Mouse (Mus musculus): ENCODE measurements around the gene Etv5.

Etv5 gene

DNA sequence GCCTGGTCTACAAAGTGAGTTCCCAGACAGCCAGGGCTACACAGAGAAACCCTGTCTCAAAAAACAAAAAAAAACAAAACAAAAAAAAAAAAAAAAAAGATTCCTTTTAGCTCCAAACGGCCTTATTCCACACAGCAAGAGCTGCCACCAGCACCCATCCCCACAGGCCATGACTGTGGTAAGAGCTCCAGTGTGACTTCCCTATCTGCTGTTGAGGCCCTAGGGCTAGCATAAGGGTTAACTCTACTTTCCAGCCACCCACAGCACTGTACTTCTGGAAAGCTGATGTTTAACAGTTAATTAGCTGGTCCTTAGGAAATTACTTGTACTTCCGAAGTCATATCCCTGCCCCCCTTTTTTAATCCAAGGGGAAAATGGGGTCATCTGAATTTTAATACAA is 8.2 kb downstream of the Etv5 start:
- in situ Hi-C loops (cut with MboI; ENCODE audit: unreplicated experiment in 2 of 2): no loop called here

DNA sequence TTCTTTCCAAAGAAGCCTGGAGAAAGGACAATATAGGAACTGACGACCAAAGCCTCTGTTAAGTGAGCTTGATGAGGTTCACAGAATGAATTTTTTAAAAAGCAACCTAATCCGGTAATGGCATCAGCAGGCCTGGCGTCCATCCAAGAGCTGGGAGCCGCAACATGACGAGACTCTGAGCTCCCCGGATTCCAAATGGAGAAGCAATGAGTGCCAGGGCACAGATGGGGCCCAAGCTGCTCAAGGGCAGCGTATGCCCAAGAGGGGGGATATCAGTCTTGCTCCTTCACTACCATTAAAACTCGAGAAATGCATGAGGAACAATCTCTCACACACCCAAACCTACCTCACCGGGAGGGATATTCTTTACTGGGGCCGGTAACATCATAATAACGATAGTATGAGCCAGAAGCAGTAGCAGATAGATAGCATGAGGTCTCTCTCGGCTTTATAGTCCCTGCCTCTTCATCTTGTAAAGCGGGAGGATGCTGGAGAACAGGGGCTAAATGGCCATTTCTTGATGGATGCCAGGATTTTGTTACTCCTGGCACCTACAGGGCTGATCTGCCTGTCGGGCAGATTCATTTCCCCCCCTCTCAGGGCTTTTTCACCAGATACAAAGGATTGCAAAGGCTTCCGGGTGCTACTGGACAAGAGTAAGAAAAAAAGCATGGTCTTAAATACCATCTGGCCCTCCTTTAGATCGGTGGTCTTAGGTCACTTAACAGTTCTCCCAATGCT is 9.1 kb downstream of the Etv5 start:
- in situ Hi-C loops (cut with MboI; ENCODE audit: unreplicated experiment in 2 of 2): no loop called here

DNA sequence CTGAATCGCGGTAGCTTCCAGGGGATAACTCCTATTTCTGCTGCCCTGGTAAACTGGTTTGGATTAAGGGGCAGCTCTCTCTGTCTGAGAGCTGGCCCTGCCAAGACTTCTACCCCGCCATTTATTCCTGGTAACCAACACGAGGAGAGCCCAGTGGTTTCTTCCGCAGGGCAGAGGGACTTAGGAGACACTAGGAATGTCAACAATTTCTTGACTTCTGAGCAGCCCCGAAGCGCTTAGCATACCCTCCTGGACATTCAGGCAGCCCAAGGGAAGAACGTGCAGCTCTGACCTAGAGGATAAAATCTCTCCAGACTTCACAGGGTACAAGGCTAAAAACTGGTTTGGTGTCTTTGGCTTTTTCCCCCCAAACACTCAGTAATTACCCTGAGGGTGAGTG is 10.1 kb downstream of the Etv5 start:
- in situ Hi-C loops (cut with MboI; ENCODE audit: unreplicated experiment in 2 of 2): no loop called here

DNA sequence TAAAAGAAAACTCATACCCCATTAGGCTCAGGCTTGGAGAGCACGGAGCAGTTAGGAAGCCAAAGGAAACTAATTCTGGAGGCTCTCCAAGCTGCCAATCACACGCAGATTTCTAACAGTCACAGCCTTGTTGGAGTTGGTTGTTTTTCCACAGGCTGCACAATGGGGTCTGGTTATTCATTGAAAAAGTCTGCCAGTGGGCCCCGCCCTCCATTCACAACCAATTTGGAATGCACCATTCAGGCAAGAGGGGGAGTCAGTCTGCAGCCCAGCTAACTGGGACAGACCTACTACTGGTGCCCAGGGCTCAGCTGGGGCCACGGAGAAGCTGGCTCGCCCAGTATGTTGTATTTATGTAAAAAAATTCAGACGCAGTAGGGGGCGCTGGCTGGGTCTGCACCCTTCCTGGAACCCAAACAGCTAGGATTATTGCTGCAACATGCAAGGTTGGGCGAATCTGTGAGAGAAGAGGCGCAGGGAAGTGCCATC is 10.6 kb downstream of the Etv5 start:
- in situ Hi-C loops (cut with MboI; ENCODE audit: unreplicated experiment in 2 of 2): no loop called here

DNA sequence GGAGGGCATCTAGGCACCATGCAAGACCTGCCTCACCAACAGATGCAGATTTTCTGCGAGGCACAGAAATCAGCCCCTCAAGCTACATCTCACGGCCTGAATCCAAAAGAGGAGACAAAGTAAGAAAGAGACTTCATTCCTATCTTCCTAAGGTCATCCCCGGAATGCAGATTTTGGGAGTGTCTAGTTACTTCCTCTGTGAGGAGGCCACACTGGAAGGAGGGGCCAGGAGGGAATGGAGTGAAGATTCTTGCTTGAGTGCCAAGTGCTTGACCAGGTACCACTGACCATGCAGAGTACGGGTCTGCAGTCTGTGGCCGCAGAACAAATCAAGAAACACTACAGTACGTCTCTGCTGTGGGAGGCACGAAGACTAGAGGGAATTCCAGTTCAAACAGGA is 12.7 kb downstream of the Etv5 start:
- in situ Hi-C loops (cut with MboI; ENCODE audit: unreplicated experiment in 2 of 2): no loop called here

DNA sequence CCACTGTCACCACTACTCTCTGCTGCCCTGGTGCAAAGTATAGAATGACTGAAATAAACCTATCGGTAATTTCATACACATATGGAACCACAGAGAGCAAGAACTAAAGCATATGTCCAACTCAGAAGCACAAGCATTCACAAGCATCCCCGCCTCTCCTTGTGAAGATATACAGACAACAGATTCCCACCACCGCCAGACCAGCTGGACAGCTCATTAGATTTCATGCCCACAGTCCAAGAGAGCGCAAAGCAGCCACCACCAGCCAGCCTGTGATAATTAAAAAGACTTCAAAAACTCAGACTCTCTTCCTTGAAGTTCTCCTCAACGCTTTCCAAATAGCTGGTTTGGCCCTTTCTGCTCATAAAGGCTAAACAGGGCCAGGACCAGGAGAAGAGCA is 17.3 kb downstream of the Etv5 start:
- in situ Hi-C loops (cut with MboI; ENCODE audit: unreplicated experiment in 2 of 2): no loop called here

DNA sequence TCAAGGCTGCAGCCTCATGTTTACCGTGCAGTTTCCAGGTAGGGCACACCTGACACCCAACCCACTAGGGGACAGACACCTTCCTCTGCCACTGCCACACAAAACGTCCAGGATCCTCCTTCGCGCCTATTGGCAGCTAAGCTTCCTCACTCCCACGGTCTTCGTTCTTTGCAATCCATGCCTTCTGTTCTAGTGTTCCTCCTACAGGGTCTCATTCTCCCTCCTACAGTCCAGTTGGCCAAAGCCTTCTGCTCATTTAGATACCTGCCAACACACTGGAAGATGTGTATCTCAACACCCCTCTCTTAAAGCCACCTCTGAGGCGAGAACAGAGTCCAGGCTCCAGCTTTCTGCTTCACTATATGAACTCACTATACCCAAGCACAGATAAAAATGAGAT is 21.6 kb downstream of the Etv5 start:
- in situ Hi-C loops (cut with MboI; ENCODE audit: unreplicated experiment in 2 of 2): no loop called here

DNA sequence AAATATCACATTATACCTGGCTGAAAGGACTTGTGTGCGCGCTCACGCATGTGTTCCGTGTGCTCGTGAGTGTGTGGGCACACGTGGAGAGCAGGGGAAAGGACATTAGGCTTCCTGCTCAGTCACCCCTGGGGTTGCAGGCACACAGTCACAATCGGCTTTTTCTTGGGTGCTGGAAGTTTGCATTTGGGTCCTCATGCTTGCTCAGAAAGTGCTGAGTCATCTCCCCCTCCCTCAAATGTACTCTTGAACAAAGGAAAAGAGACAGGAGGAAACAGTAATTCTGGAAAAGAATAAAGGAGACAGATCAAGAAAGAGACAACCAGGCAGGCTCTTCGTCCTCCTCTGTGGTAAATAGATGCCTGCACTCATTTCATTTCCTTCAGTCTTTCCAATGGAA is 22.5 kb downstream of the Etv5 start:
- in situ Hi-C loops (cut with MboI; ENCODE audit: unreplicated experiment in 2 of 2): no loop called here

DNA sequence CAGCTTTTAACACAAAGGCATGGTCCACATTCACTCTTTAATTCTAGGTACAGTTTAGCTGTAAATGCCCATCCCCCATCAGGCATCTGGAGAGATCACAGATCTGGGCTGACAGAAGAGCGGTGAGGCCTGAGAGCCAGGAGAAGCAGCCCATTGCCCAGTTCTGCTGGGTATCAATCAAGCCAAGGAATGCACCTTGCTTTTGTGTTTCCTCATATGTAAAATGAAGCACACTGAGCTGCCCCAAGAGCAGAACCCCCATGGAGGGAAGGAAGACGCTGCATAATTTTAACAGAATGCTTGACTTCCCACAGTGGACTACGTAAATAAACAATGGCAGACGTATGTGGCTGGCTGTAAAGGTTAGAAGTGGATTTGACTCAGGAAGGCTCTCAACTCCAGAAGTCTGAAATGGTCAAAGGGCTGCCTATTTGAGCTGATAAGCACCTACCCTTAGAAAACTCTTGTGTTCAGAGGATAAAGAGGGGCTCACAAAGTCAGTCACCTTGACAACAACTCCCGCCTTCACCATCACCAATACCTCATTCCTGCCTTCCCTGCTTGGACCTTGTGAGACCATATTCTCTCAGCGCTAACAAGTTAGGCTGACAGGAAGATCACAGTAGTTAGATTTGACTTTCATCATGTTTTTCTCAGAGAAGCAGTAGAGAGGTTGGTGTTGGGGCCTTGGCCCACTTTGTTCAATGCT is 23.2 kb downstream of the Etv5 start:
- in situ Hi-C loops (cut with MboI; ENCODE audit: unreplicated experiment in 2 of 2): no loop called here

DNA sequence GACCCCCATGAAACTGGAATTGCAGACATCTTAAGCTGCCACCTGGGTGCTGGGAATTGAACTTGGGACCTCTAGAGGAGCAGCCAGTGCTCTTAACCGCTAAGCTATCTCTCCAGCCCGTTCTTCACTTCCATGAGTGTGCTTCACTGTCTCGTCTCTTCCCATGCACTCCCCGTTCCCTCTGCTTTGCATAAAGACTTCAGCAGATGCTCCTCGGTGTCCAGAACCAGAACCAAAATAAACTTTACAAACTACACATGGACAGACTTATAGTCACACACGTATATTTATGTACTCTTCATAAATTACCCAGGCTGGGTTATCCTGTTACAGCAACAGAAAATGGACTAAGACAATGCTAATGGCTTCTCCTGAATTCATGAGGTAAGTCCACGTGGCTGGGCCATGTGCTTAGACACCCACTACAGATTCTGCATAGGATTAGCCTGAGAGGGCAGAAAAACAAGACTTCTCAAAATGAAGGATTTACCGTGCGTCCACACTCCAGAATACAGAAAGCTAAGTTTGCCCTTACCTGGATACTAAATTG is 25.2 kb downstream of the Etv5 start:
- in situ Hi-C loops (cut with MboI; ENCODE audit: unreplicated experiment in 2 of 2): no loop called here

DNA sequence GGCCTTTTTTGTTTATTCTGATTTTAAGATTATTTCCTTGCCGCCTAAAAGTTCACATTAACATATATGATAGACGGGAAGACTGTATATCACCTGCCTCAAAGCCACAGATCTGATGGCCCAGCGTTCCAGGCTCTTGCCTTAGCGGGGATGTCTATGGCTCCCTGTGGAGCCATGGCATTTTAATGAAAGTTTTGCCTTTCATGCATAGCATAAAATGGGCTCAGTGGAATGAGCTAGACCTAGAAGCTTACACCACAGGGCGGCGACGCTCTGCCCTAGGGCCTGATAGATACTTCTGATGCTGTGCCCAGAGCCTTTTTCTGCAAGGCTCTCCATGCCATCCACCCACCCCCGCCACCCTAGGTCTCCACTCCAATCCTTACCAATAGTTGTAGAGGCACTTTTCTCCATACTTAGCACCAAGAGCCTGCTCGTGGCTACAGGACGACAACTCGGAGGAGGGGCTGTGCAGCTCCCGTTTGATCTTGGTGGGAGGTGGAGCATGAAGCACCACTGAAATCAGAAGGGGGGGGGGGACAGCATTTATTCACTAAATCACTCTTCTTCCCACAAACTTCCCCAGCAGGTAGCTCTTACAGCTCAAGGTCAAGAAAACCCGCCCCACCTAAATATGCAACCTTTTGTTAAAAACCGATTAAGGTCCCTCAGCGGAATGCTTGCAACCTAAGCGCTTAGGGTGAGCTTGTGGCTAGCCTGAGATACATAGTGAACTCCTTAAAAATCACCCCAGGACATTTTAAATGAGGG is 26.9 kb downstream of the Etv5 start:
- in situ Hi-C loops (cut with MboI; ENCODE audit: unreplicated experiment in 2 of 2): no loop called here

DNA sequence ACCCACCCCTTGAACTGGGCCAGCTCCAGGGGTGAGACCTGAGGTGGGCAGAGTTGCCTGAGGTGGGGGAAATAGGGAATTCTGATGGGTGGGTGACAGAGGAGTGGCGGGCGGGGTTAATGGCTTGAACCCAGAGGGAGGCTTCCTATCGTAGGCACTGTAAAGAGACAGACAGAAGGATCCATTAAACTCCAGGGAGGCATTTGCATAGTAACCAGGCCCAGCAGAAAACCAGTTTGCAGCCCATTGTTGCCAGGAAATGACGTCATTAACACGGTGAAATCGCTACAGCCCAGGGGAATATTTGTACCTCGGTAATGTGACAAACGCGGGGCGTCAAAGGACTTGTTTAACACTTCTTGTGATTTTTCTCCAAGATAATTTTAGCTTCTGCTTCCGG is 27.8 kb downstream of the Etv5 start:
- in situ Hi-C loops (cut with MboI; ENCODE audit: unreplicated experiment in 2 of 2): no loop called here

DNA sequence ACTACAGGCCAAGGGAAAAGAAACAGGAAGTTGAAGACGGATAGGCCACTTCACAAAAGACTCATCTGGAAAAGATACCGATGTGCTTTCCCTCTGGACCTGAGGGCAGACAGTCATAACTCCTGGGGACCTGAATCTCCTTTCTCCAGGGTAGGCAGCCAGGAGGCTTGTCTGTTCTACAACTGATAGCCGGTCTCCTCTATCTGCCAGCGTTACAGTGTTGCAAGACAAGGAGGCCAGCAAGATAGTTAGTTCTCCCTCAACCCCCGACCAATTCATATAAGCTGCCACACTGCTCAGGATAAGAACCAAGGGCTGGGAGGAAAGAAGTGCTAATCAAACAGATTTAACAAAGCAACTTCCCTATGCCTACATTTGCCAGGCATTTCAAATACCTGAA is 29.5 kb downstream of the Etv5 start:
- in situ Hi-C loops (cut with MboI; ENCODE audit: unreplicated experiment in 2 of 2): no loop called here

DNA sequence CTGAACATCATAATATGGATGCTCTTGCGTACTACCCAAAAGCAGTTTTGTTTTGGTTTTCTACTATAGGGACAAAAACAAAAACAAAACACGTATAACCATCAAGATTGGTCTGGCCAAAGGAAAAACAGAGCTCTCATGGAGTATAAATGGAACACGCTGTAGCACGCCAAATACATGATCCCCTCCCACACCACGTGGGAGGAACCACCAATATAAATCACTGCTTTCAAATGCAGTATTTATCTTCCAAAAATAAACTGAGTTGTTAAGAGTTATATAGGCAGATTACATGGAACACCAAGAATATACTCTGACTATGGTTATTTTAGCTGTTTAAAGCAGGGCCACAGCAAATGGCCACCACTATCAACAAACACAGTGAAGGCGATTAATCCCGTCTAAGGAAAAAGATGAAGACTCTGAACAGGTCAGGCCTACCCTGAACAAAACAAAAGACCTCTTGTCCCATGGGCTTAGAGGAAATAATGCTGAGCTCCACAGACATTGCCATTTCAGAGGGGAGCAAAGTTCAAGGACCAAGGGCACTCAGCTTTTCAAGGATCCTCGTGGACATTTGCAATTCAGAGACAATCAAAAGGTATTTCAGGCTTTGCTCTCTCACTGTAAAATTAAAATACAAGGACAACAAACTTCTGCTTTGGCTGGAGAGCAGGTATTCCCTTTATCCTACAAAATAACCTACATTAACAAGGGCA is 30.7 kb downstream of the Etv5 start:
- in situ Hi-C loops (cut with MboI; ENCODE audit: unreplicated experiment in 2 of 2): no loop called here

DNA sequence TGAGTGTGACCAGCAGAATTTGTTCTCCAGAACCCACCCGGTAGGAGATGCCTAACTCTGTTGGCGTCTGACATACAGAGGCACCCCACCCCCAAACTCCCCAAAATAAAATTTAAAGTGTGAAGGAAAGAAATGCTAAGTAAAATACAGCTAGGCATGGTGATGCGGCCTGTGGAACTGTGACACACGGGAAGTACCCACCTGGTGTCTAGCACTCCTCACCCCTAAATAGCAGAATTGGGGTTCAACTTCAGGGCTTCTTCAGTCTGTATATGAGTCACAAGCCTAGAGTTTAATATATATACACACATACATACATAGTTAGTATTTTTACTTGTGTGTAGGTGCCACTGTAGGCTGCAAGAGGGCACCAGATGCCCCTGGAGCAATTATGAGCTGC is 32.8 kb downstream of the Etv5 start:
- in situ Hi-C loops (cut with MboI; ENCODE audit: unreplicated experiment in 2 of 2): no loop called here

DNA sequence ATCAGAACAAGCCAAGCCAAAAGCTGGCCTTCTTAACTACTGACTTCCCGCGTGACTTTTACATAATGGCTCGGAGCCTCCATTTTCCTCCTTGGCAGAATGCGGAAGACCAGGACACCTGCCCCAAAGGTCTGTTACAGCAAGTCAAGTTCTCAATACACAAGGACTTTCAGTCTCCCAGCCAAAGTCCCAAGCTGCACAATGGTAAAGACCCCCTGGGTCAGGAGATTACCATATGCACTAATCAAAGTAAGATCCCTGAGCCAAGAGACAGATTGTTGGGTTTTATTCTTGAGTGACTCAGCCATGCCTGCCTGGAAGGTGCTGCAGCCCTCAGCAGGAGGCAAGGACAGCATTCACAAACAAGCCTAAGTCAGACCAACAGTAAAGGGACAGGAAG is 33.5 kb downstream of the Etv5 start:
- in situ Hi-C loops (cut with MboI; ENCODE audit: unreplicated experiment in 2 of 2): no loop called here

DNA sequence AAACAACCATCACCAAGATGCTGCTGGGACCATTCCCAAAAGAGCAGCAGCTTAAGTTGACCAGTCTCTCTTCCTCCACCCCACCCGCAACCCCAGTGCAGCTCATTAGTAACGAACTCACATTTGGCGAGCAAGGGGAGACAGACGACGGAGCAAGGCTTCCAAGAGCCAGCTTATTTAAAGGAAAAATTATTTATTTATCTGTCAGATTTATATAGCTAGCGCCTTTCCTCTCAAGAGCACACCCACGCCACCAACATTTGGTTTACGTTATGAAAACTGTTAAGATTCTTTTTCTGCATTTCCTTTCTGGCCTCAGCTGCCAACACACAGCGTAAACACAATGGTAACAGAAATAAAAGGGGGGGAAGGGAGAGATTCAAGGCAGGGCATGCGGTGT is 34.0 kb downstream of the Etv5 start:
- in situ Hi-C loops (cut with MboI; ENCODE audit: unreplicated experiment in 2 of 2): no loop called here

DNA sequence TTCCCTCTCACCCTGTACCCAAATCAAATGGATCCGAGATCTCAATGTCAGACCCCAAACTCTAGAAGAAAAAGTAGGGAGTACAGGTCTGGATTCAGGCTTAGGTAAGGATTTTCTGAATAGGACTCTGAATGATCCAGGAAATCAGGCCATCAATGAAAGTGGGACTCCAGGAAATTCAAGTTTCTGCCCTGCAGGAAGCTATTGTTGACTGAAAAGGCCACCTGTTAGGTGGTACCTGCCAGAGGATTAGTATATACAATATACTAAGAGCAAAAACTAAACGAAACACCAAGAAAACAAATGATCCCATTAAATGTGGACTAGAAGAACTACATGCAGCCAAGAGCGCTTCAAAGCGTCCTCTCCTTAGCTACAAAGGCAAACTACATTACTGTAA is 35.8 kb downstream of the Etv5 start:
- in situ Hi-C loops (cut with MboI; ENCODE audit: unreplicated experiment in 2 of 2): no loop called here

DNA sequence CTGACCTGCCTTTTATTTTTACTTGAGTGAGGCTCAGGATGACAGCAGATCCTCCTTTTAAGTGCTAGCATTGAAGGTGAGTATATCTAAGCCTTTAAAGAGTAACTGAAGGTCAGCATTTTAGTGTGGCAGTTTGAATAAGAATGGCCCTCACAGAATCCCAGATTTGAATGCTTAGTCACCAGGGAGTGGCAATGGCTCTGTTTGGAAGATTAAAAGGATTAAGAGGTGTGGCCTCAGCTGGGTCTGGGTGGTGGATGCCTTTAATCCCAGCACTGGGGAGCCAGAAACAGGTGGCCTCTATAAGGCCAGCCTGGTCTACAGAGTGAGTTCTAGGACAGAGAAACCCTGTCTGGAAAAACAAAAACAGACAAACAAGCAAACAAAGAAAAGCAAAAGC is 36.9 kb downstream of the Etv5 start:
- in situ Hi-C loops (cut with MboI; ENCODE audit: unreplicated experiment in 2 of 2): no loop called here

DNA sequence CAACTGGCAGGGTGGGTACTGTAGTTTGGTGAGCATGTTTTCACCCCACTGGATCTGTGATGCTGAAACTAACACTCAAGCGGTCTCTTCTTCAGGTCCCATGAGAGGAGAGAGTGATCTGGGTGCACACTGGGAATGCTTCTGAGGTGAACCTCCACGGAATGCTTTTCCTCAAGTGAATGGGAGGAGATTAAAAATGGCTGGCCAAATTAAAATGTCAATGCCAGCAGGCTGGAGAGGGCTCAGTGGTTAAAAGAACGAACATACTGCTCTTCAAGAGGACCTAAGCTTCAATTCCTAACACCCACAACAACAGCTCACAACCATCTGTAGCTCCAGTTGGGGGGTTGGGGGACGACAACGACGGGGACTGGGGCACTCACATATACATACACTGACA is 39.3 kb downstream of the Etv5 start:
- in situ Hi-C loops (cut with MboI; ENCODE audit: unreplicated experiment in 2 of 2): no loop called here

All from v-Abl transformed pro-B cells (cell line).